Mouse (Mus musculus) frontal cortex, postnatal 10 days (tissue): ENCODE data around the gene Tnrc6b.

Experiments
- DNase-seq, 2 experiments: peaks; one replicate each; pipeline ENCODE4 v3.0.0; 2022; ENCODE audit warnings: low spot score in 2 of 2, mixed read lengths in 1 of 2

Gene Tnrc6b

GRCm38 (mm10) chr15:80785699-80786098, 74.6 kb downstream of the Tnrc6b start:
- no peak for DNase-seq

GRCm38 (mm10) chr15:80787746-80788145, 76.6 kb downstream of the Tnrc6b start:
- DNase-seq = no peak

GRCm38 (mm10) chr15:80792556-80792955, 81.4 kb downstream of the Tnrc6b start:
- DNase-seq = no peak

GRCm38 (mm10) chr15:80795076-80795475, 84.0 kb downstream of the Tnrc6b start:
- DNase-seq = no peak

GRCm38 (mm10) chr15:80797757-80798156, 86.6 kb downstream of the Tnrc6b start:
- peak in 1 of 2 experiments; percentile 27 for DNase-seq

GRCm38 (mm10) chr15:80798367-80799073, 87.4 kb downstream of the Tnrc6b start:
- peak; percentile 87 to 91 for DNase-seq

- peak in 1 of 2 experiments; percentile 44 for DNase-seq
These were observed 88.0 kb downstream of the Tnrc6b start for GRCm38 (mm10) chr15:80799074-80799633.

- peak; percentile 40 to 44 for DNase-seq
These were observed 88.6 kb downstream of the Tnrc6b start for GRCm38 (mm10) chr15:80799634-80800137.

GRCm38 (mm10) chr15:80800201-80800600, 89.1 kb downstream of the Tnrc6b start:
- no peak for DNase-seq

- DNase-seq = no peak
These were observed 89.7 kb downstream of the Tnrc6b start for GRCm38 (mm10) chr15:80800765-80801164.

GRCm38 (mm10) chr15:80801597-80801996, 90.5 kb downstream of the Tnrc6b start:
- DNase-seq = no peak

GRCm38 (mm10) chr15:80807162-80807561, 96.0 kb downstream of the Tnrc6b start:
- no peak for DNase-seq

- no peak for DNase-seq
These were observed 99.1 kb downstream of the Tnrc6b start for GRCm38 (mm10) chr15:80810226-80810625.

- DNase-seq = no peak
These were observed 101.7 kb downstream of the Tnrc6b start for GRCm38 (mm10) chr15:80812840-80813239.

- no peak for DNase-seq
These were observed 103.7 kb downstream of the Tnrc6b start for GRCm38 (mm10) chr15:80814792-80815191.

GRCm38 (mm10) chr15:80822276-80822675, 111.2 kb downstream of the Tnrc6b start:
- DNase-seq = no peak

- DNase-seq = no peak
These were observed 120.1 kb downstream of the Tnrc6b start for GRCm38 (mm10) chr15:80831170-80831569.

- no peak for DNase-seq
These were observed 121.7 kb downstream of the Tnrc6b start for GRCm38 (mm10) chr15:80832808-80833207.

- DNase-seq = no peak
These were observed 125.1 kb downstream of the Tnrc6b start for GRCm38 (mm10) chr15:80836246-80836645.

- no peak for DNase-seq
These were observed 127.7 kb downstream of the Tnrc6b start for GRCm38 (mm10) chr15:80838836-80839235.

GRCm38 (mm10) chr15:80839653-80840420, 128.7 kb downstream of the Tnrc6b start:
- no peak for DNase-seq

GRCm38 (mm10) chr15:80844262-80844661, 133.1 kb downstream of the Tnrc6b start:
- no peak for DNase-seq
